Mouse (Mus musculus): ENCODE measurements around the gene Kcnq4. TPM values are rescaled to one million over a fixed set of nuclear protein-coding genes. Genes with fewer than 3 reads are reported as not detected.

Kcnq4 gene
- polyA plus RNA-seq, 1 experiment from 2014 or later, result 1.0 TPM

GRCm38 (mm10) chr4:120697799-120698484 is 50.5 kb downstream of the Kcnq4 start:
- no peak for ATAC-seq (replicated peaks; ENCODE audit: insufficient number of reproducible peaks, low FRiP score, low TSS enrichment)
- Histone ChIP-seq H3K9me3 (replicated peaks; ENCODE audit: control insufficient read depth, low read length) (no peaks in the 10 kb centered on the region), H3K4me1 (ENCODE audit: control insufficient read depth, insufficient read depth, low read length) (peaks cover 5% of the 10 kb centered on the region; the same call in 1 of the 2 replicates), H3K4me2 (peak overlapping the region; percentile 54), H3K9ac (ENCODE audit: low read depth, low read length) (no peak overlapping the region), H3K4me3 (ENCODE audit: low read depth, low read length) (peak overlapping the region; percentile 16), H3K27me3 (ENCODE audit: control insufficient read depth, insufficient read depth, low read length) (peaks cover 64% of the 10 kb centered on the region), H3K27ac (ENCODE audit: low read depth, low read length) (no peak overlapping the region), H3K36me3 (ENCODE audit: control insufficient read depth, insufficient read depth, low read length) (no peaks in the 10 kb centered on the region)
- WGBS (ENCODE audit: insufficient replicate concordance), result 10% methylated on average over 35 of the region's 35 CpGs

GRCm38 (mm10) chr4:120697353-120697752 is 51.1 kb downstream of the Kcnq4 start:
- Histone ChIP-seq H3K27me3 (ENCODE audit: control insufficient read depth, insufficient read depth, low read length) (peaks cover 59% of the 10 kb centered on the region), H3K4me1 (ENCODE audit: control insufficient read depth, insufficient read depth, low read length) (peaks cover 5% of the 10 kb centered on the region; the same call in 1 of the 2 replicates), H3K9me3 (replicated peaks; ENCODE audit: control insufficient read depth, low read length) (no peaks in the 10 kb centered on the region), H3K4me2 (no peak overlapping the region), H3K4me3 (ENCODE audit: low read depth, low read length) (no peak overlapping the region), H3K27ac (ENCODE audit: low read depth, low read length) (no peak overlapping the region), H3K36me3 (ENCODE audit: control insufficient read depth, insufficient read depth, low read length) (no peaks in the 10 kb centered on the region), H3K9ac (ENCODE audit: low read depth, low read length) (no peak overlapping the region)
- ATAC-seq (replicated peaks; ENCODE audit: insufficient number of reproducible peaks, low FRiP score, low TSS enrichment), result 0 out of 2 replicates have a peak, but pooled peaks have one; percentile 19
- WGBS (ENCODE audit: insufficient replicate concordance), result 89% methylated on average over 8 of the region's 8 CpGs

- no peaks in the 10 kb centered on the region for H3K9me3 ChIP-seq (replicated peaks; ENCODE audit: control insufficient read depth, low read length)
- no peaks in the 10 kb centered on the region for H3K4me1 ChIP-seq (ENCODE audit: control insufficient read depth, insufficient read depth, low read length)
- ATAC-seq (replicated peaks; ENCODE audit: insufficient number of reproducible peaks, low FRiP score, low TSS enrichment), result no peak
- WGBS (ENCODE audit: insufficient replicate concordance), result 42% methylated on average over 10 of the region's 10 CpGs
- no peaks in the 10 kb centered on the region for H3K36me3 ChIP-seq (ENCODE audit: control insufficient read depth, insufficient read depth, low read length)
- H3K4me3 ChIP-seq (ENCODE audit: low read depth, low read length), result no peak overlapping the region
- H3K27me3 ChIP-seq (ENCODE audit: control insufficient read depth, insufficient read depth, low read length), result peaks cover 21% of the 10 kb centered on the region
- no peak overlapping the region for H3K9ac ChIP-seq (ENCODE audit: low read depth, low read length)
- H3K27ac ChIP-seq (ENCODE audit: low read depth, low read length), result no peak overlapping the region
- H3K4me2 ChIP-seq, result no peak overlapping the region
Observed at GRCm38 (mm10) chr4:120692717-120693116, 55.7 kb downstream of the Kcnq4 start.

- Histone ChIP-seq H3K27me3 (ENCODE audit: control insufficient read depth, insufficient read depth, low read length) (0 out of 2 replicates have a peak, but pooled peaks cover 2% of the 10 kb centered on the region), H3K27ac (ENCODE audit: low read depth, low read length) (no peak overlapping the region), H3K4me1 (ENCODE audit: control insufficient read depth, insufficient read depth, low read length) (no peaks in the 10 kb centered on the region), H3K4me3 (ENCODE audit: low read depth, low read length) (no peak overlapping the region), H3K9me3 (replicated peaks; ENCODE audit: control insufficient read depth, low read length) (no peaks in the 10 kb centered on the region), H3K4me2 (no peak overlapping the region), H3K36me3 (ENCODE audit: control insufficient read depth, insufficient read depth, low read length) (no peaks in the 10 kb centered on the region), H3K9ac (ENCODE audit: low read depth, low read length) (no peak overlapping the region)
- WGBS (ENCODE audit: insufficient replicate concordance), result 65% methylated on average over 6 of the region's 6 CpGs
- ATAC-seq (replicated peaks; ENCODE audit: insufficient number of reproducible peaks, low FRiP score, low TSS enrichment), result no peak
Observed at GRCm38 (mm10) chr4:120689317-120689716, 59.1 kb downstream of the Kcnq4 start.

DNA sequence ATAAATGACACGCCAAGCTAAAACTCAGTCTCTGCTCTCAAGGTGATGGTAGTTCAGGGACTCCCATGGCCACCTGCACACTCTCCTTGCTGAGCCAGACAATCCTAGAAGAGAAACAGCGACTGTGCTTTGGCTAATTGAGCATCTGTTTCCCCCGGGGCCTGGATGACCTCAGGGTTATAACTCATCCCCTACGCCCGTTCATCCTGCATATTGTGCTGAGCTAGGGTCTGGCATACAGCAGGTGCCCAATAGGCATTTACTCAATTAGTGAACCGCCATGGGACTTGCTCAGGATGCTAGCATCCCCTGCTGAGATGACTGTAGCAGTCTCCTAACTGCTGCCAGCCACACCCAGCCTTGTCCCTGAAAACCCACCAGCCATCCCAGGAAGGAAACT is 61.1 kb downstream of the Kcnq4 start:
- H3K9ac ChIP-seq (ENCODE audit: low read depth, low read length), result no peak overlapping the region
- H3K4me2 ChIP-seq, result no peak overlapping the region
- H3K4me1 ChIP-seq (ENCODE audit: control insufficient read depth, insufficient read depth, low read length), result no peaks in the 10 kb centered on the region
- no peaks in the 10 kb centered on the region for H3K36me3 ChIP-seq (ENCODE audit: control insufficient read depth, insufficient read depth, low read length)
- 62% methylated on average over 6 of the region's 6 CpGs for WGBS (ENCODE audit: insufficient replicate concordance)
- H3K9me3 ChIP-seq (replicated peaks; ENCODE audit: control insufficient read depth, low read length), result no peaks in the 10 kb centered on the region
- H3K27me3 ChIP-seq (ENCODE audit: control insufficient read depth, insufficient read depth, low read length), result 0 out of 2 replicates have a peak, but pooled peaks cover 2% of the 10 kb centered on the region
- H3K27ac ChIP-seq (ENCODE audit: low read depth, low read length), result no peak overlapping the region
- no peak overlapping the region for H3K4me3 ChIP-seq (ENCODE audit: low read depth, low read length)
- no peak for ATAC-seq (replicated peaks; ENCODE audit: insufficient number of reproducible peaks, low FRiP score, low TSS enrichment)

DNA sequence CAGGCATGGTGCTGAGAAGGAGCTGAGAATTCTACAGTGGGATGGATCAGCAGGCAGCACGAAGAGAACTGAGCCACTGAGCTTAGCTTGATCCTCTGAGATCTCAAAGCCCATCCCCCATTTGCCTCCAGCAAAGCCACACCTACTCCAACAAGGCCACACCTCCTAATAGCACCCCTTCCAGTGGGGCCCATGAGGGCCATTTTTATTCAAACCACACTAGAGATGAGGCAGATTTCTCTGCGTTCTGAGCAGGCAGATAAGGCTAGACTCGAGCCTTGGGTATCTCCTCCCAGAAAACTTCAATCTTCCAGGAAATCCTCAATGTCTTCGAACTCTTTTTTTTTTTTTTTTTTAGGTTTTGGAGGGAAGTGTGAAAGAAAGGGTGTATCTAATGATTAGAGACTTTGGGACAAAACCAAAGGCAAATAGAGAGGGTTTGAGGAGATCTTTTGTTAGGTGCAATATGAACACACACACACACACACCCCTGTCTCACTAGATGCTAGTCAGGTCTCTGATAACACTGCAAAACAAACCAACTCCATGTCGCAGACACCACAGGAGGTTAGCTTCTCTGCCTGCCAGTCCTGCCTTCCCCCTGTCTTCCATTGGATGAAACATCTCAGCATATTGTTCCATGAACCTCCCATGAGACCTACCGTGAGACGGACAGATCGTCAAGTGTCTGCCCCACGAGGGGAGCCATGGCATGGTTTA is 65.0 kb downstream of the Kcnq4 start:
- no peak for ATAC-seq (replicated peaks; ENCODE audit: insufficient number of reproducible peaks, low FRiP score, low TSS enrichment)
- no peaks in the 10 kb centered on the region for H3K36me3 ChIP-seq (ENCODE audit: control insufficient read depth, insufficient read depth, low read length)
- WGBS (ENCODE audit: insufficient replicate concordance), result 51% methylated on average over 9 of the region's 9 CpGs

DNA sequence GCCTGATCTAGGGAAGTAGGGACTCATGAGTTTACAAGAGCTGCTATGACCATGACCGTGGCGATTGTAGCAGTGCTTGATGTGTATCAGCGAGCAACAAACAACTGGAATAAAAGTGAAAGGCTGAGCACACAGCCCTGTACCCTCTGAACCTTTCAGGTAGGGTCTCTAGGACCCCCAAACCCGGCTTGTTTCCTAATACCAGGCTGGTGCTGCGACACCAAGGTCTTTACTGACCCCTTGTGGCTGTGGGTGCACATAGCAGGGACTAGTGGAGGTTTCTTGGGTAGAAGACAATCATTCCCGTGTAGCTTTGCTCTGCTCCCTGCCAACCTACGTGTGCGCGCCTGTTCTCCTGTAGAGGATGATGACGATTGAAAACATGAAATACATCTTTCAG is 66.2 kb downstream of the Kcnq4 start:
- ATAC-seq (replicated peaks; ENCODE audit: insufficient number of reproducible peaks, low FRiP score, low TSS enrichment), result peak; percentile 50; the same call in 1 of the 2 replicates
- peak overlapping the region; percentile 29; the same call in 1 of the 2 replicates for H3K4me2 ChIP-seq

More for the DNA sequence above, 65.0 kb downstream of the Kcnq4 start:
- Histone ChIP-seq H3K9ac (ENCODE audit: low read depth, low read length) (no peak overlapping the region), H3K4me3 (ENCODE audit: low read depth, low read length) (no peak overlapping the region), H3K27me3 (ENCODE audit: control insufficient read depth, insufficient read depth, low read length) (no peaks in the 10 kb centered on the region), H3K9me3 (replicated peaks; ENCODE audit: control insufficient read depth, low read length) (no peaks in the 10 kb centered on the region), H3K4me1 (ENCODE audit: control insufficient read depth, insufficient read depth, low read length) (no peaks in the 10 kb centered on the region), H3K4me2 (no peak overlapping the region), H3K27ac (ENCODE audit: low read depth, low read length) (no peak overlapping the region)

DNA sequence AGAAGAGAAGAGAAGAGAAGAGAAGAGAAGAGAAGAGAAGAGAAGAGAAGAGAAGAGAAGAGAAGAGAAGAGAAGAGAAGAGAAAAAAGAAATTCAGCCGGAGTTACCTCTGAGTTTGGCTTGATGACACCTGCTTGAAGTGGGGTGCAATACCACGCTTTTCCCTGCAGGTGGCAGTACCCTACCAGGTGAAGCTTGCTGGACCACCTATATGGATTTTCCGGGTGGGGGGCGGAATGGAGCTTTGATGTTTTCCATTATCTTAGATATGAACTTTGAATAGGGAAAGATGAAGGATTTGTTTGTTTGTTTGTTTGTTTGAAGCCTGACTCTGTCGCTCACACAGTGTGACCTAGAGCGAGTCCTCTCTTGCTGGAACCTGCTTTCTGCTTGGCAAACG is 67.5 kb downstream of the Kcnq4 start:
- no peak for ATAC-seq (replicated peaks; ENCODE audit: insufficient number of reproducible peaks, low FRiP score, low TSS enrichment)
- H3K27me3 ChIP-seq (ENCODE audit: control insufficient read depth, insufficient read depth, low read length), result no peaks in the 10 kb centered on the region

More for the DNA sequence above, 66.2 kb downstream of the Kcnq4 start:
- no peak overlapping the region for H3K27ac ChIP-seq (ENCODE audit: low read depth, low read length)
- no peaks in the 10 kb centered on the region for H3K4me1 ChIP-seq (ENCODE audit: control insufficient read depth, insufficient read depth, low read length)
- H3K9me3 ChIP-seq (replicated peaks; ENCODE audit: control insufficient read depth, low read length), result no peaks in the 10 kb centered on the region
- H3K4me3 ChIP-seq (ENCODE audit: low read depth, low read length), result no peak overlapping the region
- WGBS (ENCODE audit: insufficient replicate concordance), result 25% methylated on average over 10 of the region's 10 CpGs
- no peaks in the 10 kb centered on the region for H3K36me3 ChIP-seq (ENCODE audit: control insufficient read depth, insufficient read depth, low read length)
- no peaks in the 10 kb centered on the region for H3K27me3 ChIP-seq (ENCODE audit: control insufficient read depth, insufficient read depth, low read length)
- H3K9ac ChIP-seq (ENCODE audit: low read depth, low read length), result no peak overlapping the region

More for the DNA sequence above, 67.5 kb downstream of the Kcnq4 start:
- no peak overlapping the region for H3K9ac ChIP-seq (ENCODE audit: low read depth, low read length)
- no peak overlapping the region for H3K27ac ChIP-seq (ENCODE audit: low read depth, low read length)
- WGBS (ENCODE audit: insufficient replicate concordance), result 57% methylated on average over 7 of the region's 7 CpGs
- no peaks in the 10 kb centered on the region for H3K4me1 ChIP-seq (ENCODE audit: control insufficient read depth, insufficient read depth, low read length)
- no peak overlapping the region for H3K4me2 ChIP-seq
- H3K4me3 ChIP-seq (ENCODE audit: low read depth, low read length), result no peak overlapping the region
- no peaks in the 10 kb centered on the region for H3K9me3 ChIP-seq (replicated peaks; ENCODE audit: control insufficient read depth, low read length)
- H3K36me3 ChIP-seq (ENCODE audit: control insufficient read depth, insufficient read depth, low read length), result no peaks in the 10 kb centered on the region
